Mouse (Mus musculus) adrenal gland, adult (tissue): ENCODE measurements at regions not wholly inside any gene's neighbourhood (a gene's known extent, or its start where the extent isn't known, plus 50 kb on each side); places are given as distances from the start of the nearest gene placed in this dataset.
A peak's percentile ranks its signal among the peaks of the same experiment; 100 is the strongest.

Source experiments
- DNase-seq, 2 experiments: peaks; one replicate each; pipeline ENCODE4 v3.0.0; 2022 to 2023; ENCODE audit warnings: low spot score in 1 of 2; ENCODE audit not compliant: inconsistent age in 2 of 2

GRCm38 (mm10) chr1:88577498-88578230 is 67.8 kb upstream of the Glrp1 start:
- no peak for DNase-seq

GRCm38 (mm10) chr1:88575917-88576669 is 66.2 kb upstream of the Glrp1 start:
- peak in 1 of 2 experiments; percentile 54 for DNase-seq

GRCm38 (mm10) chr1:88575291-88575690 is 65.4 kb upstream of the Glrp1 start:
- no peak for DNase-seq

- no peak for DNase-seq
These were observed 62.3 kb upstream of the Glrp1 start for GRCm38 (mm10) chr1:88572161-88572560.

- no peak for DNase-seq
These were observed 58.7 kb upstream of the Glrp1 start for GRCm38 (mm10) chr1:88568447-88569053.

- no peak for DNase-seq
These were observed 57.3 kb upstream of the Glrp1 start for GRCm38 (mm10) chr1:88567198-88567597.

- DNase-seq: no peak
These were observed 56.6 kb upstream of the Glrp1 start for GRCm38 (mm10) chr1:88566426-88566825.

GRCm38 (mm10) chr1:88564825-88565224 is 55.0 kb upstream of the Glrp1 start:
- DNase-seq: no peak

- peak; percentile 86 to 96 for DNase-seq
These were observed 52.5 kb upstream of the Glrp1 start for GRCm38 (mm10) chr1:88562361-88562760.

- DNase-seq: peak; percentile 18 to 57
These were observed 50.9 kb upstream of the Glrp1 start for GRCm38 (mm10) chr1:88560771-88561170.
